ENCODE assay signal across 12 mouse cellular contexts in the genomic region with DNA sequence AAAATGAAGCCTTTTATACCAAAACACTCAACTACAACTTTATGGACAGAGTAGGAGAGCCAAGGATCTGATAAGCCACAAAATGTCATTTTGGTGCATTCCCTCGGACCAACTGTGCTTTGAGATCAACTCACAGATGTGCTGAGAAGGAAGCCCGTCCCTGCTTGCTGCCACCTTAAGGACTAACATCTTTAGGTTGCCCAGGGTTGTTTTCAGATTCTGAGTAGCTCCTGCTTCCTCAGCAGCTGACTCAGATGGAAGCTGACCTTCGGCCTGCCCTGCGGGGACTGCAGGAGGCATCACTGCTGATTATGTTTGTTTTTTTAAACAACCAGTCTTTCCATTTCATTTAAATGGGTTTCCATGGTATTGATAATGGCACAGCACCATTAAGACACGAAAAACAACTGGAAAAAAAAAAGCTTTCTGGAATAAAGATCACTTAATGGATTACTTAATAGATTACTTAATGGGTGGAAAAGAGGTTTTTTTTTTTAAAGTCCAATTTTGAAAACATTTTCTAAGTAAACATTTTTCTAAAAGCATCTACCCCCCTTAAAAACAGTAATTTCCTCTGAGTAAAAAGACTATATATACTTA. TPM values are rescaled to one million over a fixed set of nuclear protein-coding genes. Genes with fewer than 3 reads are reported as not detected.
A peak's percentile ranks its signal among the peaks of the same experiment; 100 is the strongest.
DNase-seq lines count a peak whose midpoint lies in the region; ATAC-seq and TF ChIP-seq lines count a peak whose summit lies in the region.
"Had no signal": no experiment of that assay in that cellular context is flagged by ENCODE, and none has a peak within 500 bp of the region (broad histone marks: within the 10 kb centered on the region; RNA-seq: fewer than 3 reads in every experiment).

No protein-coding gene starts in this region.

- no peaks in the 10 kb centered on the region for H3K4me1 ChIP-seq in lung, embryonic 14.5 days (ENCODE audit: insufficient read depth)
- 0 out of 2 replicates have a peak, but pooled peaks cover 2% of the 10 kb centered on the region for H3K4me1 ChIP-seq in intestine, postnatal 0 days (replicated peaks; ENCODE audit: control insufficient read depth, insufficient read depth, low read length)
- H3K4me1 ChIP-seq in small intestine, adult 2 months (ENCODE audit: control insufficient read depth, insufficient read depth, insufficient read length, low read length), result peaks cover 7% of the 10 kb centered on the region; the same call in 1 of the 2 replicates
- H3K4me1 ChIP-seq: neural tube, embryonic 12.5 days had no signal

- no peaks in the 10 kb centered on the region for H3K36me3 ChIP-seq in lung, embryonic 14.5 days (ENCODE audit: insufficient read depth)
- no peaks in the 10 kb centered on the region for H3K36me3 ChIP-seq in intestine, postnatal 0 days (ENCODE audit: control insufficient read depth, insufficient read depth)
- H3K36me3 ChIP-seq in small intestine, adult 2 months (ENCODE audit: control insufficient read depth, insufficient read depth, low read length), result peaks cover 1% of the 10 kb centered on the region; the same call in 1 of the 2 replicates
- H3K36me3 ChIP-seq: lung, embryonic 15.5 days; midbrain, embryonic 12.5 days; neural tube, embryonic 12.5 days had no signal

- TF ChIP-seq CTCF in lung, embryonic 14.5 days (IDR thresholded peaks at IDR 0.05; ENCODE audit: low read depth), result no peak
- no peak for TF ChIP-seq CTCF in intestine, postnatal 0 days (IDR thresholded peaks at IDR 0.05; ENCODE audit: low read depth)
- no peak for TF ChIP-seq CTCF in small intestine, adult 2 months (IDR thresholded peaks at IDR 0.05; ENCODE audit: extremely low read depth, insufficient read length, insufficient replicate concordance, low read depth, low read length)
- TF ChIP-seq CTCF in layer of hippocampus, adult 2 months (conservative IDR thresholded peaks at IDR 0.05), result no peak

- no peak overlapping the region for H3K9ac ChIP-seq in lung, embryonic 14.5 days
- no peak overlapping the region for H3K9ac ChIP-seq in intestine, postnatal 0 days (ENCODE audit: low read depth, low read length)
- H3K9ac ChIP-seq: lung, embryonic 15.5 days; midbrain, embryonic 12.5 days; neural tube, embryonic 12.5 days had no signal

- no peak for ATAC-seq in lung, embryonic 14.5 days (ENCODE audit: insufficient read depth)
- ATAC-seq in intestine, postnatal 0 days, result peak; percentile 58; the same call in 1 of the 2 replicates

- TF ChIP-seq POLR2A in small intestine, adult 2 months (IDR thresholded peaks at IDR 0.05; ENCODE audit: low read depth, low read length), result no peak; the same call in 1 of the 2 replicates

- H3K27me3 ChIP-seq in lung, embryonic 14.5 days (ENCODE audit: insufficient read depth, low read length), result no peaks in the 10 kb centered on the region
- H3K27me3 ChIP-seq in intestine, postnatal 0 days (replicated peaks; ENCODE audit: control insufficient read depth, insufficient read depth, low read length), result no peaks in the 10 kb centered on the region
- H3K27me3 ChIP-seq in small intestine, adult 2 months (ENCODE audit: control insufficient read depth, insufficient read depth, low read length), result no peaks in the 10 kb centered on the region
- H3K27me3 ChIP-seq: lung, embryonic 15.5 days; midbrain, embryonic 12.5 days; neural tube, embryonic 12.5 days had no signal

- H3K9me3 ChIP-seq in lung, embryonic 14.5 days (ENCODE audit: low read depth, low read length), result no peaks in the 10 kb centered on the region
- H3K9me3 ChIP-seq in intestine, postnatal 0 days (ENCODE audit: control insufficient read depth), result no peaks in the 10 kb centered on the region
- H3K9me3 ChIP-seq: lung, embryonic 15.5 days; midbrain, embryonic 12.5 days; neural tube, embryonic 12.5 days had no signal

- peak overlapping the region; percentile 54; the same call in 1 of the 2 replicates for H3K27ac ChIP-seq in lung, embryonic 14.5 days (ENCODE audit: low read depth)
- peak overlapping the region; percentile 68; the same call in 1 of the 2 replicates for H3K27ac ChIP-seq in intestine, postnatal 0 days (ENCODE audit: low read depth, low read length)
- H3K27ac ChIP-seq in small intestine, adult 2 months (ENCODE audit: insufficient read depth, low read depth, low read length), result peak overlapping the region; percentile 96
- no peak overlapping the region for H3K27ac ChIP-seq in layer of hippocampus, adult 2 months
- H3K27ac ChIP-seq: lung, embryonic 15.5 days; midbrain, embryonic 12.5 days; neural tube, embryonic 12.5 days had no signal

- H3K4me2 ChIP-seq in lung, embryonic 14.5 days, result no peak overlapping the region
- no peak overlapping the region; the same call in 1 of the 2 replicates for H3K4me2 ChIP-seq in intestine, postnatal 0 days (replicated peaks; ENCODE audit: low read depth)
- H3K4me2 ChIP-seq: lung, embryonic 15.5 days; midbrain, embryonic 12.5 days; neural tube, embryonic 12.5 days had no signal

- 21% methylated on average over 5 of the region's 5 CpGs for WGBS in lung, embryonic 14.5 days
- WGBS in intestine, postnatal 0 days, result 16% methylated on average over 5 of the region's 5 CpGs
- 15% methylated on average over 5 of the region's 5 CpGs for WGBS in small intestine, adult 2 months

- DNase-seq in lung, embryonic 14.5 days, result no peak
- DNase-seq in lung, postnatal 4 days, result no peak
- DNase-seq in kidney, postnatal 10 days, result peak; percentile 73
- DNase-seq in ovary, postnatal 36 days (ENCODE audit: low spot score), result no peak
- DNase-seq in layer of hippocampus, adult 2 months (ENCODE audit: low spot score in 2 of 2), result no peak
- DNase-seq: heart, postnatal 14 days had no signal

- H3K4me3 ChIP-seq in lung, embryonic 14.5 days (ENCODE audit: low read depth, low read length), result no peak overlapping the region
- H3K4me3 ChIP-seq in intestine, postnatal 0 days (ENCODE audit: low read depth, low read length), result no peak overlapping the region
- no peak overlapping the region for H3K4me3 ChIP-seq in small intestine, adult 2 months (ENCODE audit: low read depth, low read length)
- no peak overlapping the region for H3K4me3 ChIP-seq in layer of hippocampus, adult 2 months
- H3K4me3 ChIP-seq: lung, embryonic 15.5 days; midbrain, embryonic 12.5 days; neural tube, embryonic 12.5 days had no signal

RNA-seq across cellular contexts. Expression of a gene that starts 38.3 kb away (rescaled TPM):
- not detected in 2 replicates for polyA plus RNA-seq in lung, embryonic 14.5 days (2014; fragmentation: Nextera tagmentation; extraction: Ambion mirVana)
- polyA plus RNA-seq in intestine, postnatal 0 days (2015; fragmentation: Nextera tagmentation; extraction: Ambion mirVana), result 8.4 TPM in 2 replicates
- 0.05 TPM in 1 of 2 replicates, not detected in the other for polyA plus RNA-seq in small intestine, adult 2 months (2012; rRNA removed)
- total RNA-seq in layer of hippocampus, adult 2 months (2021), result 1 to 10 TPM; 1.2 to 1.7 TPM
- total RNA-seq: common myeloid progenitor, adult 5-6 weeks had no signal
- polyA plus RNA-seq: midbrain, embryonic 12.5 days; neural tube, embryonic 12.5 days had no signal
